Mouse (Mus musculus) cerebellum, adult 2 months (tissue): Measurements from ENCODE around the gene Abat.

Experiments
- CTCF ChIP-seq: fragments of 200-500 bp; IDR thresholded peaks from 2 replicates; pipeline ENCODE4 v1.5.1; 2011; ENCODE audit warnings: low read depth, mild to moderate bottlenecking, control low read depth, low read length, moderate library complexity, borderline replicate concordance; ENCODE audit not compliant: insufficient read depth
- POLR2A ChIP-seq: fragments of 200-500 bp; IDR thresholded peaks from 2 replicates; pipeline ENCODE4 v1.6.1; 2011; ENCODE audit warnings: low read length, control low read depth, borderline replicate concordance; ENCODE audit not compliant: insufficient read depth

- TF ChIP-seq CTCF (no peak), POLR2A (no peak)
Measured at GRCm38 (mm10) chr16:8613447-8613846, 100.2 kb downstream of the Abat start.
